Mouse (Mus musculus) embryonic facial prominence, embryonic 12.5 days (tissue): ENCODE measurements around the gene Klhdc7b. TPM values are rescaled to one million over a fixed set of nuclear protein-coding genes. Genes with fewer than 3 reads are reported as not detected.
A peak's percentile ranks its signal among the peaks of the same experiment; 100 is the strongest.

ENCODE experiments used
- ATAC-seq: fragments of 200-750 bp; cut with Nextera tagmentation; 2 replicates; pipeline ENCODE4 v1.8.0; 2017; ENCODE audit not compliant: insufficient number of reproducible peaks, insufficient read depth, low FRiP score, low TSS enrichment
- H3K27ac ChIP-seq: fragments of 300-500 bp; sonication (generic); 2 replicates; pipeline ENCODE4 v1.5.1; 2016; ENCODE audit warnings: mild to moderate bottlenecking
- H3K27me3 ChIP-seq: fragments of 300-500 bp; sonication (generic); 2 replicates; pipeline ENCODE4 v1.6.1; 2016; ENCODE audit warnings: mild to moderate bottlenecking, moderate library complexity
- H3K36me3 ChIP-seq: fragments of 300-500 bp; sonication (generic); 2 replicates; pipeline ENCODE4 v1.6.1; 2016; ENCODE audit warnings: mild to moderate bottlenecking
- H3K4me1 ChIP-seq: fragments of 300-500 bp; sonication (generic); 2 replicates; pipeline ENCODE4 v1.6.1; 2016
- H3K4me2 ChIP-seq: fragments of 300-500 bp; sonication (generic); replicated peaks from 2 replicates; pipeline ENCODE4 v1.6.1; 2016; ENCODE audit warnings: mild to moderate bottlenecking, moderate library complexity
- H3K4me3 ChIP-seq: fragments of 300-500 bp; sonication (generic); 2 replicates; pipeline ENCODE4 v1.5.1; 2016; ENCODE audit warnings: mild to moderate bottlenecking
- H3K9ac ChIP-seq: fragments of 300-500 bp; sonication (generic); 2 replicates; pipeline ENCODE4 v1.6.1; 2016; ENCODE audit warnings: mild to moderate bottlenecking, moderate library complexity
- H3K9me3 ChIP-seq: fragments of 300-500 bp; sonication (generic); 2 replicates; pipeline ENCODE4 v1.6.1; 2016; ENCODE audit warnings: mild to moderate bottlenecking, moderate library complexity
- WGBS: fragments of 180-500 bp; shearing (Covaris S2); methylation state at CpG from one replicate; pipeline ENCODE4 v1.1.7; 2016; 5-methylcytosine and 5-hydroxymethylcytosine counted together
- polyA plus RNA-seq: library from polyadenylated mRNA; unstranded; fragments of >200 nt; fragmentation: Nextera tagmentation; extraction: Ambion mirVana; gene quantifications from 2 replicates; pipeline ENCODE4 v1.2.1, GENCODE M21; 2016

Klhdc7b gene
- polyA plus RNA-seq, 1 experiment from 2014 or later = not detected

GRCm38 (mm10) chr15:89355241-89356187 is 29.2 kb upstream of the Klhdc7b start, which contains the start of the genes Lmf2 and Ncaph2:
Gene Lmf2, minus strand, starts transcription at chr15:89355659.
Gene Ncaph2, plus strand, starts transcription at chr15:89355719.
- peak within 1 kb of the TSS; percentile 72 for H3K4me3 ChIP-seq
- H3K9me3 ChIP-seq = no peaks in the 10 kb centered on the region
- H3K27me3 ChIP-seq = no peaks in the 10 kb centered on the region
- H3K36me3 ChIP-seq = peaks cover 38% of the 10 kb centered on the region
- ATAC-seq = peak; percentile 73
- H3K9ac ChIP-seq = peak within 1 kb of the TSS; percentile 82
- peak within 1 kb of the TSS; percentile 70 for H3K4me2 ChIP-seq
- H3K27ac ChIP-seq = peak within 1 kb of the TSS; percentile 92
- WGBS = under 1% methylated on average over 64 of the region's 64 CpGs
- peaks cover 33% of the 10 kb centered on the region for H3K4me1 ChIP-seq

- Histone ChIP-seq H3K9ac (peak overlapping the region; percentile 82), H3K4me3 (peak overlapping the region; percentile 72), H3K4me1 (peaks cover 33% of the 10 kb centered on the region), H3K9me3 (no peaks in the 10 kb centered on the region), H3K36me3 (peaks cover 38% of the 10 kb centered on the region), H3K27me3 (no peaks in the 10 kb centered on the region), H3K4me2 (peak overlapping the region; percentile 70), H3K27ac (peak overlapping the region; percentile 92)
- ATAC-seq = peak; percentile 75
- under 1% methylated on average over 15 of the region's 15 CpGs for WGBS
These were observed 28.3 kb upstream of the Klhdc7b start for GRCm38 (mm10) chr15:89356372-89356771.

- Histone ChIP-seq H3K27ac (no peak overlapping the region), H3K9me3 (no peaks in the 10 kb centered on the region), H3K27me3 (no peaks in the 10 kb centered on the region), H3K9ac (no peak overlapping the region), H3K4me3 (no peak overlapping the region), H3K4me1 (peaks cover 30% of the 10 kb centered on the region), H3K36me3 (peaks cover 38% of the 10 kb centered on the region), H3K4me2 (no peak overlapping the region)
- no peak for ATAC-seq
- WGBS = 90% methylated on average over 3 of the region's 3 CpGs
These were observed 25.9 kb upstream of the Klhdc7b start for GRCm38 (mm10) chr15:89358784-89359183.

GRCm38 (mm10) chr15:89363051-89363450 is 21.7 kb upstream of the Klhdc7b start:
- H3K4me2 ChIP-seq = no peak overlapping the region
- peaks cover 80% of the 10 kb centered on the region for H3K36me3 ChIP-seq
- H3K4me3 ChIP-seq = no peak overlapping the region
- H3K4me1 ChIP-seq = peaks cover 9% of the 10 kb centered on the region
- ATAC-seq = no peak
- WGBS = 93% methylated on average over 7 of the region's 7 CpGs
- H3K27ac ChIP-seq = no peak overlapping the region
- no peaks in the 10 kb centered on the region for H3K27me3 ChIP-seq
- no peaks in the 10 kb centered on the region for H3K9me3 ChIP-seq
- H3K9ac ChIP-seq = no peak overlapping the region

- Histone ChIP-seq H3K4me2 (no peak overlapping the region), H3K4me1 (no peaks in the 10 kb centered on the region), H3K9ac (no peak overlapping the region), H3K27ac (no peak overlapping the region), H3K27me3 (no peaks in the 10 kb centered on the region), H3K9me3 (no peaks in the 10 kb centered on the region), H3K36me3 (peaks cover 99% of the 10 kb centered on the region), H3K4me3 (no peak overlapping the region)
- 93% methylated on average over 4 of the region's 4 CpGs for WGBS
- ATAC-seq = no peak
These were observed 19.6 kb upstream of the Klhdc7b start for GRCm38 (mm10) chr15:89365141-89365551.

- Histone ChIP-seq H3K27me3 (peaks cover 13% of the 10 kb centered on the region), H3K4me1 (peaks cover 13% of the 10 kb centered on the region), H3K27ac (no peak overlapping the region), H3K4me3 (no peak overlapping the region), H3K9me3 (no peaks in the 10 kb centered on the region), H3K36me3 (peaks cover 57% of the 10 kb centered on the region), H3K4me2 (no peak overlapping the region), H3K9ac (no peak overlapping the region)
- no peak for ATAC-seq
- 89% methylated on average over 13 of the region's 13 CpGs for WGBS
These were observed 12.6 kb upstream of the Klhdc7b start for GRCm38 (mm10) chr15:89372068-89372467.

- peak overlapping the region; percentile 57 for H3K4me3 ChIP-seq
- H3K9ac ChIP-seq = no peak overlapping the region
- peaks cover 18% of the 10 kb centered on the region for H3K27me3 ChIP-seq
- 0 out of 2 replicates have a peak overlapping the region, but pooled peaks have one; percentile 30 for H3K27ac ChIP-seq
- peaks cover 52% of the 10 kb centered on the region for H3K36me3 ChIP-seq
- peaks cover 13% of the 10 kb centered on the region for H3K4me1 ChIP-seq
- WGBS = 85% methylated on average over 7 of the region's 7 CpGs
- no peak for ATAC-seq
- no peaks in the 10 kb centered on the region for H3K9me3 ChIP-seq
- H3K4me2 ChIP-seq = peak overlapping the region; percentile 69
These were observed 12.2 kb upstream of the Klhdc7b start for GRCm38 (mm10) chr15:89372536-89372935.

- peak overlapping the region; percentile 57 for H3K4me3 ChIP-seq
- peak overlapping the region; percentile 81 for H3K27ac ChIP-seq
- 1% methylated on average over 35 of the region's 35 CpGs for WGBS
- H3K4me2 ChIP-seq = peak overlapping the region; percentile 69
- no peaks in the 10 kb centered on the region for H3K9me3 ChIP-seq
- peak; percentile 70 for ATAC-seq
- peaks cover 14% of the 10 kb centered on the region for H3K4me1 ChIP-seq
- peaks cover 45% of the 10 kb centered on the region for H3K36me3 ChIP-seq
- peaks cover 24% of the 10 kb centered on the region for H3K27me3 ChIP-seq
- H3K9ac ChIP-seq = peak overlapping the region; percentile 65
These were observed 11.5 kb upstream of the Klhdc7b start for GRCm38 (mm10) chr15:89373027-89373761.

GRCm38 (mm10) chr15:89373762-89374248 is 10.9 kb upstream of the Klhdc7b start, which contains the start of gene Sco2:
Gene Sco2, minus strand, starts transcription at chr15:89373846.
- Histone ChIP-seq H3K4me2 (peak within 1 kb of the TSS; percentile 69), H3K27me3 (peaks cover 30% of the 10 kb centered on the region), H3K4me1 (peaks cover 20% of the 10 kb centered on the region), H3K36me3 (peaks cover 39% of the 10 kb centered on the region), H3K9ac (peak within 1 kb of the TSS; percentile 65), H3K9me3 (no peaks in the 10 kb centered on the region), H3K4me3 (peak within 1 kb of the TSS; percentile 57), H3K27ac (peak within 1 kb of the TSS; percentile 81)
- WGBS = under 1% methylated on average over 42 of the region's 42 CpGs
- peak; percentile 69 for ATAC-seq

- Histone ChIP-seq H3K4me1 (peaks cover 26% of the 10 kb centered on the region), H3K4me2 (peak overlapping the region; percentile 69), H3K27ac (0 out of 2 replicates have a peak overlapping the region, but pooled peaks have one; percentile 81), H3K4me3 (peak overlapping the region; percentile 57), H3K9ac (peak overlapping the region; percentile 65), H3K9me3 (no peaks in the 10 kb centered on the region), H3K27me3 (peaks cover 36% of the 10 kb centered on the region), H3K36me3 (peaks cover 34% of the 10 kb centered on the region)
- WGBS = 47% methylated on average over 9 of the region's 9 CpGs
- ATAC-seq = no peak
These were observed 10.4 kb upstream of the Klhdc7b start for GRCm38 (mm10) chr15:89374340-89374739.

- Histone ChIP-seq H3K4me3 (no peak overlapping the region), H3K4me2 (no peak overlapping the region), H3K9me3 (no peaks in the 10 kb centered on the region), H3K4me1 (peaks cover 26% of the 10 kb centered on the region), H3K27ac (no peak overlapping the region), H3K36me3 (peaks cover 28% of the 10 kb centered on the region), H3K9ac (no peak overlapping the region), H3K27me3 (peaks cover 40% of the 10 kb centered on the region)
- no peak for ATAC-seq
- 88% methylated on average over 17 of the region's 17 CpGs for WGBS
These were observed 9.7 kb upstream of the Klhdc7b start for GRCm38 (mm10) chr15:89374801-89375534.
